Mouse (Mus musculus): ENCODE measurements around the gene Tmem25.
A peak's percentile ranks its signal among the peaks of the same experiment; 100 is the strongest.

Gene Tmem25

GRCm38 (mm10) chr9:44799102-44799957, at the start of gene Tmem25:
TSS of gene Tmem25 (minus strand) at chr9:44799307.
- peak; percentile 61 for DNase-seq (ENCODE audit: low spot score)

- no peak for DNase-seq (ENCODE audit: low spot score)
Measured at GRCm38 (mm10) chr9:44847446-44847845, 48.3 kb upstream of the Tmem25 start.

GRCm38 (mm10) chr9:44841241-44841640, 42.1 kb upstream of the Tmem25 start:
- DNase-seq (ENCODE audit: low spot score), result no peak

GRCm38 (mm10) chr9:44836439-44836838, 37.3 kb upstream of the Tmem25 start:
- DNase-seq (ENCODE audit: low spot score), result peak; percentile 62

GRCm38 (mm10) chr9:44832356-44832755, 33.2 kb upstream of the Tmem25 start:
- no peak for DNase-seq (ENCODE audit: low spot score)

- DNase-seq (ENCODE audit: low spot score), result no peak
Measured at GRCm38 (mm10) chr9:44830506-44830905, 31.4 kb upstream of the Tmem25 start.

GRCm38 (mm10) chr9:44828944-44829343, 29.8 kb upstream of the Tmem25 start:
- no peak for DNase-seq (ENCODE audit: low spot score)

- DNase-seq (ENCODE audit: low spot score), result no peak
Measured at GRCm38 (mm10) chr9:44826660-44827059, 27.6 kb upstream of the Tmem25 start.

GRCm38 (mm10) chr9:44819920-44820827, 21.1 kb upstream of the Tmem25 start:
- no peak for DNase-seq (ENCODE audit: low spot score)

- DNase-seq (ENCODE audit: low spot score), result no peak
Measured at GRCm38 (mm10) chr9:44817522-44817921, 18.4 kb upstream of the Tmem25 start.

- DNase-seq (ENCODE audit: low spot score), result no peak
Measured at GRCm38 (mm10) chr9:44814179-44814578, 15.1 kb upstream of the Tmem25 start.

- DNase-seq (ENCODE audit: low spot score), result no peak
Measured at GRCm38 (mm10) chr9:44810316-44810715, 11.2 kb upstream of the Tmem25 start.

GRCm38 (mm10) chr9:44807778-44808177, 8.7 kb upstream of the Tmem25 start:
- DNase-seq (ENCODE audit: low spot score), result no peak

GRCm38 (mm10) chr9:44807141-44807540, 8.0 kb upstream of the Tmem25 start:
- DNase-seq (ENCODE audit: low spot score), result no peak

- DNase-seq (ENCODE audit: low spot score), result no peak
Measured at GRCm38 (mm10) chr9:44805536-44805935, 6.4 kb upstream of the Tmem25 start.

- no peak for DNase-seq (ENCODE audit: low spot score)
Measured at GRCm38 (mm10) chr9:44804678-44805077, 5.6 kb upstream of the Tmem25 start.

- DNase-seq (ENCODE audit: low spot score), result no peak
Measured at GRCm38 (mm10) chr9:44802808-44803450, 3.8 kb upstream of the Tmem25 start, which contains the start of gene Ttc36. TSS of gene Ttc36 (minus strand) at chr9:44803072.

GRCm38 (mm10) chr9:44801669-44802068, 2.6 kb upstream of the Tmem25 start:
- DNase-seq (ENCODE audit: low spot score), result no peak

- no peak for DNase-seq (ENCODE audit: low spot score)
Measured at GRCm38 (mm10) chr9:44799958-44800324, 834 bp upstream of the Tmem25 start.

- DNase-seq (ENCODE audit: low spot score), result no peak
Measured at GRCm38 (mm10) chr9:44798298-44798697, 809 bp downstream of the Tmem25 start.

GRCm38 (mm10) chr9:44792842-44793241, 6.3 kb downstream of the Tmem25 start:
- no peak for DNase-seq (ENCODE audit: low spot score)
